Mouse (Mus musculus) inflammation-experienced regulatory T-cells, adult 6 months (primary cell): ENCODE results near the gene Dnaaf2. TPM values are rescaled to one million over a fixed set of nuclear protein-coding genes. Genes with fewer than 3 reads are reported as not detected.
"Not testable (repeated sequence)": the region's sequence is repeated elsewhere in the genome, so short reads cannot be mapped to it uniquely, and the experiment has no call there.

Source experiments
- ATAC-seq: one replicate; pipeline ENCODE4 v1.8.0; 2017
- polyA plus RNA-seq, 3 experiments: library from polyadenylated mRNA; unstranded; fragments of 100-300 nt; shearing (Covaris generic); gene quantifications; one replicate each; pipeline ENCODE4 v1.2.1; 2017

Dnaaf2 gene
- polyA plus RNA-seq, 3 experiments from 2014 or later = 4.7 to 5.4 (median 4.7) TPM

- ATAC-seq = peak; percentile 69
Observed at GRCm38 (mm10) chr12:69197378-69198163, 658 bp downstream of the Dnaaf2 start.

- ATAC-seq = peak; percentile 70
Observed at GRCm38 (mm10) chr12:69196444-69197377, 1.5 kb downstream of the Dnaaf2 start, which contains the start of gene Gm49383. Gene Gm49383, minus strand, starts transcription at chr12:69197104.

- ATAC-seq = no peak
Observed at GRCm38 (mm10) chr12:69192637-69193036, 5.6 kb downstream of the Dnaaf2 start.

- no peak for ATAC-seq
Observed at GRCm38 (mm10) chr12:69191396-69191795, 6.8 kb downstream of the Dnaaf2 start.

- ATAC-seq = peak; percentile 58
Observed at GRCm38 (mm10) chr12:69190522-69190921, 7.7 kb downstream of the Dnaaf2 start.

- ATAC-seq = no peak
Observed at GRCm38 (mm10) chr12:69190074-69190473, 8.2 kb downstream of the Dnaaf2 start.

- no peak for ATAC-seq
Observed at GRCm38 (mm10) chr12:69186811-69187471, 11.3 kb downstream of the Dnaaf2 start.

- no peak for ATAC-seq
Observed at GRCm38 (mm10) chr12:69185371-69185770, 12.9 kb downstream of the Dnaaf2 start.

- ATAC-seq = peak; percentile 32
Observed at GRCm38 (mm10) chr12:69184342-69185295, 13.6 kb downstream of the Dnaaf2 start.

GRCm38 (mm10) chr12:69183583-69184308, 14.5 kb downstream of the Dnaaf2 start, which contains the start of the genes Rpl36al and Mgat2:
Gene Rpl36al, minus strand, starts transcription at chr12:69184083.
Gene Mgat2, plus strand, starts transcription at chr12:69184157.
- peak; percentile 97 for ATAC-seq

GRCm38 (mm10) chr12:69181800-69182199, 16.4 kb downstream of the Dnaaf2 start:
- no peak for ATAC-seq

GRCm38 (mm10) chr12:69179371-69179770, 18.9 kb downstream of the Dnaaf2 start:
- no peak for ATAC-seq

GRCm38 (mm10) chr12:69177526-69177925, 20.7 kb downstream of the Dnaaf2 start:
- no peak for ATAC-seq

GRCm38 (mm10) chr12:69175975-69176374, 22.3 kb downstream of the Dnaaf2 start:
- no peak for ATAC-seq

GRCm38 (mm10) chr12:69171307-69171706, 26.9 kb downstream of the Dnaaf2 start:
- no peak for ATAC-seq

GRCm38 (mm10) chr12:69168461-69169106, 29.6 kb downstream of the Dnaaf2 start, which contains the start of gene Lrr1:
Gene Lrr1, plus strand, starts transcription at chr12:69168814.
- peak; percentile 83 for ATAC-seq

- ATAC-seq = no peak
Observed at GRCm38 (mm10) chr12:69167656-69168460, 30.4 kb downstream of the Dnaaf2 start.

- ATAC-seq = not testable (repeated sequence)
Observed at GRCm38 (mm10) chr12:69166861-69167581, 31.2 kb downstream of the Dnaaf2 start.
